Mouse (Mus musculus): ENCODE results near the gene Gm13283.
"Not testable (repeated sequence)": the region's sequence is repeated elsewhere in the genome, so short reads cannot be mapped to it uniquely, and the experiment has no call there.

DNA sequence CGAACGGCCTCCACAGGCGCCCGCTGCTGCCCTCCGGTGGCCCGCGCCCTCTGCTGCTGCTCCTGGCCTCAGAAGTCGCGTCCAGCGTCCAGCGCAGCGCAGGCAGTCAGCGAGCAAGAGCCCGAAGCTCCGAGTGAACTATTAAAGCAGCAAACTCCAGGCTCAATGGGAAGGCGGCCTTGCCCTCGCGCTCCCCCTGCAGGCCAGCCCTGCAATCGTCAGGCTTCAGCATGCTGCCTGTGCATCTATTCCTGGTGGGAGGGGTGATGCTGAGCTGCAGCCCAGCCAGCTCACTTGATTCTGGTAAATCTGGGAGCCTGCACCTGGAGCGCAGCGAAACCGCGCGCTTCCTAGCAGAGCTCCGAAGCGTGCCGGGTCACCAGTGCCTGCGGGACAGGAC is 28.5 kb downstream of the Gm13283 start, which contains the start of gene Gm13277:
- TF ChIP-seq CTCF (IDR thresholded peaks at IDR 0.05; ENCODE audit: control insufficient read depth, insufficient read depth, insufficient read length); USF1 (IDR thresholded peaks at IDR 0.05; ENCODE audit: low read depth); CEBPB (IDR thresholded peaks at IDR 0.05; ENCODE audit: low read depth): not testable (repeated sequence)
